Mouse (Mus musculus): Measurements from ENCODE around the gene Plcd3. TPM values are rescaled to one million over a fixed set of nuclear protein-coding genes. Genes with fewer than 3 reads are reported as not detected.

Gene Plcd3
- total and polyA plus RNA-seq, 3 experiments: 2.0 to 2.6 TPM; not detected in 1

- Histone ChIP-seq H3K79me2 (ENCODE audit: control insufficient read depth, insufficient read depth, low read length, poor library complexity) (no peaks in the 10 kb centered on the region; the same call in 1 of the 2 replicates), H3K4me1 (ENCODE audit: control insufficient read depth in 1 of 2, insufficient read depth in 2 of 2, low read length in 2 of 2) (no peaks in the 10 kb centered on the region), H3K36me3 (ENCODE audit: control insufficient read depth in 1 of 2, insufficient read depth in 2 of 2, low read length in 2 of 2) (peaks cover 0 to 27% of the 10 kb centered on the region in 2 experiments; a peak in 2 of 4 replicates), H3K9ac (ENCODE audit: control insufficient read depth, low read depth, low read length, poor library complexity, severe bottlenecking) (no peak overlapping the region), H3K27me3 (ENCODE audit: control insufficient read depth in 1 of 2, insufficient read depth in 2 of 2, low read length in 2 of 2) (no peaks in the 10 kb centered on the region), H3K27ac (ENCODE audit: control insufficient read depth, low read depth, low read length) (no peak overlapping the region), H3K9me3 (replicated peaks; ENCODE audit: insufficient read depth, low read length) (no peaks in the 10 kb centered on the region), H3K4me3 (ENCODE audit: control insufficient read depth in 1 of 2, insufficient read depth in 1 of 2, low read depth in 2 of 2, low read length in 2 of 2) (no peak overlapping the region)
- DNase-seq (ENCODE audit: low read depth, low spot score): no peak
- TF ChIP-seq POLR2AphosphoS5 (IDR thresholded peaks at IDR 0.05; ENCODE audit: borderline replicate concordance, low read depth, low read length): no peak
- TF ChIP-seq E2F4 (IDR thresholded peaks at IDR 0.05; ENCODE audit: borderline replicate concordance, low read depth, low read length): no peak
- TF ChIP-seq TBP (IDR thresholded peaks at IDR 0.05; ENCODE audit: low read depth, low read length): no peak
- no peak for TF ChIP-seq NRF1 (IDR thresholded peaks at IDR 0.05; ENCODE audit: insufficient read depth, low read depth, low read length, poor library complexity, severe bottlenecking)
- no peak for TF ChIP-seq RAD21 (IDR thresholded peaks at IDR 0.05; ENCODE audit: low read depth, low read length)
- TF ChIP-seq MYC (IDR thresholded peaks at IDR 0.05; ENCODE audit: low read depth, low read length): no peak
- TF ChIP-seq UBTF (IDR thresholded peaks at IDR 0.05; ENCODE audit: borderline replicate concordance, insufficient read depth, low read depth, low read length): no peak
- TF ChIP-seq BHLHE40 (IDR thresholded peaks at IDR 0.05; ENCODE audit: borderline replicate concordance, low read depth, low read length): no peak
- no peak for TF ChIP-seq ZKSCAN1 (IDR thresholded peaks at IDR 0.05; ENCODE audit: low read depth, low read length)
- TF ChIP-seq MXI1 (IDR thresholded peaks at IDR 0.05; ENCODE audit: low read depth, low read length): no peak
- no peak for TF ChIP-seq MAX (IDR thresholded peaks at IDR 0.05; ENCODE audit: low read length)
Measured at GRCm38 (mm10) chr11:103052078-103052477, 49.4 kb downstream of the Plcd3 start.

DNA sequence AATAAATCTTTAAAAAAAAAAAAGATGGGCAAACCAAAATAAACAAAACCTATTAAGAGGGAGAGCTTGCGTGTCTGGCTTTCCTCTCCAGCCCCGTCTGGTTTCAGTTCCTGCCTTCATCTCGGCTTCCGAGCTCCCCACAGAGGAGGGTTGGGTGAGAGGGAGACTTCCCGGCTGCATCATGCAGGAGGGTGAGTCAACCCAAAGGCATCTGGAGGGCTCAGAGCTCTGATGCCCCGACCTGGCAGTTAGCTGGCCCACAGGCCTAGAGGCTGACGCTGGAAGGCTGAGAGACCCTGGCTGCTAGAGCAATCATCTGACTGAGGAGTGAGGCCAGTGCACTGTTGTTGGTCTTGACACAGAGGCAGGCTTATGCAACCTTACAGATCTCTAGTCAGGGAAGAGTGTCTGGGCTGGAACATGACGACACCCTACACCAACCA, 50.2 kb downstream of the Plcd3 start:
- no peak overlapping the region for H3K4me3 ChIP-seq (ENCODE audit: control insufficient read depth in 1 of 2, insufficient read depth in 1 of 2, low read depth in 2 of 2, low read length in 2 of 2)
- H3K4me1 ChIP-seq (ENCODE audit: control insufficient read depth in 1 of 2, insufficient read depth in 2 of 2, low read length in 2 of 2): no peaks in the 10 kb centered on the region
- H3K79me2 ChIP-seq (ENCODE audit: control insufficient read depth, insufficient read depth, low read length, poor library complexity): no peaks in the 10 kb centered on the region; the same call in 1 of the 2 replicates
- peaks cover 0 to 30% of the 10 kb centered on the region in 2 experiments; a peak in 2 of 4 replicates for H3K36me3 ChIP-seq (ENCODE audit: control insufficient read depth in 1 of 2, insufficient read depth in 2 of 2, low read length in 2 of 2)
- H3K9ac ChIP-seq (ENCODE audit: control insufficient read depth, low read depth, low read length, poor library complexity, severe bottlenecking): no peak overlapping the region
- H3K27ac ChIP-seq (ENCODE audit: control insufficient read depth, low read depth, low read length): no peak overlapping the region
- TF ChIP-seq MAX (IDR thresholded peaks at IDR 0.05; ENCODE audit: low read length) (no peak), KAT2A (conservative IDR thresholded peaks at IDR 0.05; ENCODE audit: low read depth, low read length) (no peak), HCFC1 (IDR thresholded peaks at IDR 0.05; ENCODE audit: low read depth, low read length) (no peak)
- H3K27me3 ChIP-seq (ENCODE audit: control insufficient read depth in 1 of 2, insufficient read depth in 2 of 2, low read length in 2 of 2): no peaks in the 10 kb centered on the region
- DNase-seq (ENCODE audit: low read depth, low spot score): no peak
- no peaks in the 10 kb centered on the region for H3K9me3 ChIP-seq (replicated peaks; ENCODE audit: insufficient read depth, low read length)

DNA sequence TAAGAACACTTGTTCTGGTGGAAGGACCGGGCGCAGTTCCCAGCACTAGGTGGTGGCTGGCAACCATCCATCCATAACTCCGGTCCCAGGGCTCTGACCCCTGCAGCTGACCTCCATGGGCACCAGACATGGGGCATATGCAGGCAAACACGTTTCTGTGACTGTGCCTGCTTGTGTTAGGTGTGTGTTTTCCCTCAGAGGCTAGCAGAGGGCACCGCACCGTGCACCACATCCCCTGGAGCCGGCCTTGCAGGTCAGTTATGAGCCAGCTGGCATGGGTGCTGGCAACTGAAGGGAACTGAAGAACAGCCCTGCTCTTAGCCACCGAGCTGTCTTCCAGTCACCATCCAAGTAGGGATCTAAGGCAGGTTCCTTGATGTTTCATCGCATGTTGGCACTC, 51.3 kb downstream of the Plcd3 start:
- peaks cover 0 to 34% of the 10 kb centered on the region in 2 experiments; a peak in 2 of 4 replicates for H3K36me3 ChIP-seq (ENCODE audit: control insufficient read depth in 1 of 2, insufficient read depth in 2 of 2, low read length in 2 of 2)

More for the DNA sequence above, 51.3 kb downstream of the Plcd3 start:
- H3K9ac ChIP-seq (ENCODE audit: control insufficient read depth, low read depth, low read length, poor library complexity, severe bottlenecking): no peak overlapping the region
- no peak overlapping the region for H3K4me3 ChIP-seq (ENCODE audit: control insufficient read depth in 1 of 2, insufficient read depth in 1 of 2, low read depth in 2 of 2, low read length in 2 of 2)
- TF ChIP-seq USF2 (IDR thresholded peaks at IDR 0.05; ENCODE audit: borderline replicate concordance in 1 of 2, insufficient read depth in 1 of 2, low read depth in 1 of 2, low read length in 2 of 2) (no peak), JUND (IDR thresholded peaks at IDR 0.05; ENCODE audit: low read depth, low read length) (no peak), HCFC1 (IDR thresholded peaks at IDR 0.05; ENCODE audit: low read depth, low read length) (no peak), GABPA (IDR thresholded peaks at IDR 0.05; ENCODE audit: low read depth, low read length) (no peak), MAFK (IDR thresholded peaks at IDR 0.05; ENCODE audit: borderline replicate concordance, low read depth, low read length) (no peak), RAD21 (IDR thresholded peaks at IDR 0.05; ENCODE audit: low read depth, low read length) (no peak), TBP (IDR thresholded peaks at IDR 0.05; ENCODE audit: low read depth, low read length) (no peak), GATA1 (IDR thresholded peaks at IDR 0.05; ENCODE audit: low read depth, low read length) (no peak), POLR2AphosphoS2 (IDR thresholded peaks at IDR 0.05; ENCODE audit: low read length) (no peak), BHLHE40 (IDR thresholded peaks at IDR 0.05; ENCODE audit: borderline replicate concordance, low read depth, low read length) (no peak), RCOR1 (IDR thresholded peaks at IDR 0.05; ENCODE audit: low read depth, low read length) (no peak), E2F4 (IDR thresholded peaks at IDR 0.05; ENCODE audit: borderline replicate concordance, low read depth, low read length) (no peak), EP300 (IDR thresholded peaks at IDR 0.05; ENCODE audit: low read depth in 1 of 2, low read length in 2 of 2) (no peak), POLR2A (IDR thresholded peaks at IDR 0.05; ENCODE audit: control insufficient read depth in 1 of 2, insufficient read depth in 1 of 2, low read depth in 1 of 2, low read length in 2 of 2, poor library complexity in 1 of 2) (no peak), USF1 (IDR thresholded peaks at IDR 0.05; ENCODE audit: low read depth, low read length) (no peak), MAX (IDR thresholded peaks at IDR 0.05; ENCODE audit: low read length) (no peak), NRF1 (IDR thresholded peaks at IDR 0.05; ENCODE audit: insufficient read depth, low read depth, low read length, poor library complexity, severe bottlenecking) (no peak)
- no peaks in the 10 kb centered on the region for H3K4me1 ChIP-seq (ENCODE audit: control insufficient read depth in 1 of 2, insufficient read depth in 2 of 2, low read length in 2 of 2)
- peaks cover under 1% of the 10 kb centered on the region; the same call in 1 of the 2 replicates for H3K79me2 ChIP-seq (ENCODE audit: control insufficient read depth, insufficient read depth, low read length, poor library complexity)
- no peak overlapping the region for H3K27ac ChIP-seq (ENCODE audit: control insufficient read depth, low read depth, low read length)
- DNase-seq (ENCODE audit: low read depth, low spot score): no peak
- no peaks in the 10 kb centered on the region for H3K9me3 ChIP-seq (replicated peaks; ENCODE audit: insufficient read depth, low read length)
- no peaks in the 10 kb centered on the region for H3K27me3 ChIP-seq (ENCODE audit: control insufficient read depth in 1 of 2, insufficient read depth in 2 of 2, low read length in 2 of 2)
